Mouse (Mus musculus) C2C12 (cell line): ENCODE results near the gene Dnah8.

Source experiments
- CEBPB ChIP-seq: IDR thresholded peaks from one replicate; pipeline ENCODE4 v1.6.1; 2011; ENCODE audit warnings: low read depth, mild to moderate bottlenecking, control low read depth, moderate library complexity
- CTCF ChIP-seq: IDR thresholded peaks from one replicate; pipeline ENCODE4 v1.5.1; 2011; ENCODE audit not compliant: control insufficient read depth, insufficient read depth, insufficient read length
- FOSL1 ChIP-seq: IDR thresholded peaks from one replicate; pipeline ENCODE4 v1.8.0; 2011; ENCODE audit warnings: mild to moderate bottlenecking, low read length; ENCODE audit not compliant: poor library complexity, insufficient read depth, severe bottlenecking
- MAX ChIP-seq: IDR thresholded peaks from one replicate; pipeline ENCODE4 v1.6.1; 2011; ENCODE audit warnings: mild to moderate bottlenecking, control low read depth
- MYOD1 ChIP-seq: IDR thresholded peaks from one replicate; pipeline ENCODE4 v1.6.1; 2011; ENCODE audit warnings: low read depth; ENCODE audit not compliant: control insufficient read depth, insufficient read length
- MYOG ChIP-seq: IDR thresholded peaks from one replicate; pipeline ENCODE4 v1.6.1; 2011; ENCODE audit not compliant: control insufficient read depth, insufficient read length; ENCODE audit errors: extremely low read depth
- USF1 ChIP-seq: IDR thresholded peaks from one replicate; pipeline ENCODE4 v1.6.1; 2011; ENCODE audit warnings: low read depth, mild to moderate bottlenecking, control low read depth, moderate library complexity

- no peak for TF ChIP-seq CTCF
- no peak for TF ChIP-seq FOSL1
- no peak for TF ChIP-seq MAX
- no peak for TF ChIP-seq MYOG
- TF ChIP-seq CEBPB = no peak
- TF ChIP-seq USF1 = no peak
- TF ChIP-seq MYOD1 = no peak
Observed at GRCm38 (mm10) chr17:30605001-30605400, 19.2 kb upstream of the Dnah8 start.
